Mouse (Mus musculus) left cerebral cortex, adult 18-20 months (tissue): ENCODE data around the gene Phactr3. TPM values are rescaled to one million over a fixed set of nuclear protein-coding genes. Genes with fewer than 3 reads are reported as not detected.

ENCODE experiments used
- DNase-seq, 2 experiments: peaks; one replicate each; pipeline ENCODE4 v3.0.0; 2021 to 2022; ENCODE audit warnings: low spot score in 2 of 2, mixed read lengths in 1 of 2
- total RNA-seq, 2 experiments: library from RNA; stranded (reverse); gene quantifications; 2 replicates each; pipeline ENCODE4 v1.2.3; 2021

Gene Phactr3
- total RNA-seq, 2 experiments from 2014 or later, result 143 to 145 TPM

DNA sequence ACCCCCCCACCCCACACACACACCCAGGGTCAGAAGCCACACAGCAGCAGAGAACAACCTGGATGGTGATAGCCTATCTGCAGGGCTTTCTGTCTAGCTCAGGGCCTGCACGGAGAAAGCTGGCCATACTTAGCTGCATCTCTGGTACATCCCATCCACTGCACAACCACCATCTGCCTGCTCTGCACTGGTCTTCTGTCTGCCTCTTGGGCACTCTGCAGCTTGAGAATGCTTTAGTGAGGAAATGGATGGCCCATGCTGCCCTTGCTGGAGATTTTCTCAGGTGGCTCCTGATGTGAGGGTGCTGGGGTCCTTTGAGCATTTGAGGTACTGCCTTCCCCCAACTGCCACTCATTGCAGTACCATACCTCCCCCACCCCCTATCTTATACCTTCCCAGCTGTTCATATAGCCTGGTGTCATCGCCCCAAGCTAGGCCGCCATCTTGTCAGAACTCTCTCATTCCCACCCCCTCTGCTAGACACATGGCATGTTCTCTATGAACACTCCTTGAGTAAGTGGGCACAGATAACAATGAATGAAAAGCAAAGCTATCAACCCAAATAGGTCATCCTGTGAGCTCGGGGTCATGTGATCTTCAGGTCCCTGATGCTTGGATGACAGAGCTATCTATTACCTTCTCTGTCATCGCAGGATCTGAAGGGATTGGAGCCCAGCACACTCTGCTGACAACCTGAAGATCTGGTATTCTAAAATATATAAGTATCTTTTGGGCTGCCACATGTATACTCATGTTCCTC is 13.0 kb downstream of the Phactr3 start:
- DNase-seq, result peak in 1 of 2 experiments; percentile 1

DNA sequence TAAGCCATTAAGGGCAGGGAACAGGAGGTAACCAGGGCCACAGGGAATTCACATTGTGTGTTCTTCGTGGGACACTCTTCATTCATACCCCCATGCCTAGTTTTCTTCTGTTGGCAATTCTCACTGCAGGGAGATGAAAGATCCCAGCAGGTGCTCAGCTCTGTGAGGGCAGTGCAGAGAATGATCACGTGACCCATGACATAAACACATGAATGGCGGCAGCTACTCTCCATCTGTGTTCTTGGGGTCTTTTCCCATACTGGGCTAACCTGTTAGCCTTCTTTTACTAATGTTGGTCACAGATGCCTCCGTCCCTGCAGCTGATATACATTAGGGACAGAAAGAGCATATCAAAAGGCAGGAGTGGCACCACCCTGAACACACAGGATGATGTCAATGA is 16.9 kb downstream of the Phactr3 start:
- DNase-seq, result no peak

DNA sequence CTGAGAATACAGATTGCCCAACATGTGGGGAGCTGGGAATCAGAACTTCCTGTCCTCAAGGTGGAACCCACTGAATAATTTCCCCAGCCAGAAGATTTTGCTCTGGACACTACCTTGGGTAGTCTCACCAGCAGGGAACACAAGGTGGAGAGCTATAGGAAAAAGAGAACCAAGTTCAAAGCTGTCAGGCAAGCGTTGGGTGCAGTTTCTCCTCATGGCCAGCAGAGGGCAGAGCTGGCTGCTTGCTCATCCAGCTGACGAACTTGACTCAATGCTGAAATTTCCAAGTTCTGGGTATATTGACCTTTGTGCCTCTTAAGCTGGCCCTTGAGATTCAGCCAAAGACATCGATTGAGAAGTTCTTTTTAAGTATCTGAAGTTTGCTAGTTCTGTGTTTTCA is 18.7 kb downstream of the Phactr3 start:
- peak; percentile 66 to 73 for DNase-seq

DNA sequence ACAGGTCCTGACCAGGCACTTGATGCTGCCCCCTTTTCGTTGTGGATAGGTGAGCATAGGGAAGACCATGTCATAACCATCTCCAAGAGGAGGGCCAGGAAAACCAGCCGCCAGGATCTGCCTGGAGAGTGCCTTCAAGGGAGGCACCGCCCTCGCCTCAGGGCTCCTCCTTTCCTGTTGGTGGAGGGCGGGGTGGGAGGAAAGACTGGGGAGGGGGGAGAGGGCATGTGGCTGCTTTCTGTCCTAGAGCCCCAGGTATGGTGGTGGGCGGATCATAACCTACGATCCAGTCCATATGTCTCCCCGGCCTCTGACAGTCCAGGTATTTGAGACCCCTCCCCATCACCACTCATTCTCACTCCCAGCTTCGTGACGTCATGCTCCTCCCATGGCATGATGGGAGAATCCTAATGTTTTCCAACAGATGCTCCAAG is 22.7 kb downstream of the Phactr3 start:
- DNase-seq, result peak; percentile 75 to 82

DNA sequence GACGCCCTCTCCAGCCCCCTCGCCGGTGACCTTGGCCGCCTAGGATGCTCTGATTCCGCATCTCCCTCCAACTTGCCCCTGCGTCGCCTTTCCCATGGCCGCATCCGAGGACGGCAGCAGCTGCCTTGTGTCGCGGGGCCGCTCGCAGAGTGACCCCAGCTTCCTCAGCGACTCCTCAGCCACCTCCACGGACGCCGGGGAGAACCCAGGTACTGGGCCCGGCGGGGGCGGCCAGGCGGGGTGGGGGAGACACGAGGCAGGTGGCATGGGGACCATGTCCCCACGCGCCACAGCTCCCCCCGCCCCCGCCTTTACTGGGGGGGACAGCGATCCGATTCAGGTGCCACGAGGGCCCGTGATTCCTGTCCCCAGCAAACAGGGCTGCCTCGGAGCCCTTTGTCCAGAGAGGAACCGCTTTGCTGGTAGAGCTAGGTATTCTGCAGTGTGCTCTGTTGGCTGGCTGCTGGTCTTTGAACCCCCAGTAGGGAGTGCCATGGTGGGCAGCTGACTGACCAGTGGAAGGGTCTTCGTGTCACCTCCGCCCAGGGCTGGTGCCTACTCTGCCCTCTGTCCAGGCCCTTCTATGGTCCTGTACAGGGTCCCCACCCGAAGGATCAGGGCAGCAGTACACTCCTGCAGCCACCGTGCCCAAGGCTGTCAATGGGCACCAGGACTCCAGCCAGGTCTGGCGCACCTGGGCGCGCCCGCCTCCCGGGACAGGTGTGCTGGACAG is 23.7 kb downstream of the Phactr3 start:
- peak; percentile 45 to 47 for DNase-seq

DNA sequence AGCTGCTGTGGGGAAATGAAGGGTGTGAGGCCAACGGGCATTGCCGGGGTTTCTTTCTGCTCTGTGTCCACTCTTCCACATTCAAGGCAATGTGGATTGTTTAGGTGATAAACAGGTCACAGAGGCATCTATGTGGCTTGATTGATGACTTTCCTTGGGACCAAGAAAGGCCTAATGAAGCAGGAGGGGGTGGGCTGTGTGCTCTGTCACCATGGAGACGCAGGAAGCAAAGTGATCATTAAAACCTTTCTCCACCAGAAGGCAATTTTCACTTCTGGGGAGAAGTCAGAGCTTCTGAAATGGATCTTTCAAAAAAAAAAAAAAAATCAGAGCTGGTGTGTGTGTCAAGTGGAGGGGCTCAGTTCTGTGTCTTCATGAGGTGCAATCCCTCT is 24.2 kb downstream of the Phactr3 start:
- no peak for DNase-seq

DNA sequence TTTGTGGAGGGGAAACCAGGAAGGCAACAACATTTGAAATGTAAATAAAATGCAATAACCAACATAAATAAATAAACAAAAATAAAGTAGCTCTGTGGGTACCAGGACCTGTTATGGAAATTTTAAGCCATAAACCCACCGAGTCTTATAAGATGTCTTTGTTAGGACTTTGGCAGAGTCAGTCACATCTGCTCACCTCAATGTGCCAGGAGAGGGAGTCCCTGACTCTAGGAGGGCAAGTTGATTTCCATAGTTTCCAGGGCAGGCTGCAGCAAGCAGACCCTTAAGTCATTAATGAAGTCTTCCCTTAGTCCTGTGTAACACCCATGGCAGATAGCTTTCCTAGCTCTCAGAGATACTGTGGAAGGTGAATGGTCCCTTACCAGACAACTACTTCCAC is 25.1 kb downstream of the Phactr3 start:
- no peak for DNase-seq

DNA sequence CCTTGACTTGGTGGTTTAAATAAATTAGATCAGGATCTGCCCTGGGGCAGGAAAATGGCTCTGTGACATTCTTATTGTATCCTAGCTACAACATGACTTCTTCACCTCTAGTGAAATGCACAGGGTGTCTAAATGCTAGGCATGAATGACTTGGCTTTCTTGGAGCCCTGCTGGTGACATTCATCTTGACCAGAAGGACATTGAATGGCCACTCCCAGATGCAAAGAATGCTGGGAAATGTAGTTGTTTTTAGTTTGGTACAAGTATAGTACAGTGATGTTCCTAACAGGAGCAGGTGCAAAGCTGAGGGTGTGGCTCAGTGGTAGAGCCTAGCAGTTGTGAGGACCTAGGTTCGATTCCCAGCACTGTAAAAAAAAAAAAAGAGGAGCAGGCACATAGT is 30.5 kb downstream of the Phactr3 start:
- no peak for DNase-seq

DNA sequence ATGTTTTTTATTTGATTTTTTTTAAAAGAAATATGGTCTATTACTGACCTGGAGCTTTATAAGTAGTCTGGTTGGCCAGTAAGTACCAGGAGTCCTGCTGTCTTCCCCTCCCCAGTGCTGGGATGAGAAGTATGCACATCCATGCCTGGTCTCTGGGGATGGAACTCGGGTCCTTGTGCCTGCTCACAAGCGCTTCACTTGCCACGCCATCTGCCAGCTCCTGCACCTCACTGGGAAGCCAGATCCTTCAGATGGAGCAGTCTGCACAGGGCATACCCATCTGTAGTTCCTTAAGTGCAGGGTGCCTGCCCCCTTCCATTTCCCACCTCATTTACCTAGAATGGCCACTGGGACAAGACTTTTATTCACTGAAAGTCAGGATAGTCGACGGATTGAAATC is 31.9 kb downstream of the Phactr3 start:
- DNase-seq, result no peak

DNA sequence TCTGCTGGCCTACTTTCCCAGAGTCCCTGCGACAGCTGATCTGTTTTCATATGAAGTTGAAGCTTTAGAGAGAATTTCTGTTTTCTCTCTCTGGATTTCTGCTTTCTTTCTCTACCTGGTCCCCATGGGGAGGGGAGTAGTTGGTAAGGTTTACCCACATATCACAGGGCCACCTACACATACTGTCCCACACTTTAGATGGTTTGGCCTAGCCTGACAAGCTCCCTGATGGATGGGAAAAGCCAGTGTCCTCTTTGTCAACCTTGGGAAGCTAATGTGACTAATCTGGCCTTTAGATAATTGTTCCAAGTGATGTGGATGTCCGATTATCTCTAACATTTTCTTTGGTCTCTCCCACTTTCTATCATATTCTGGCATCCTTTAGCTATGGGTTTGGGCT is 34.8 kb downstream of the Phactr3 start:
- DNase-seq, result no peak

DNA sequence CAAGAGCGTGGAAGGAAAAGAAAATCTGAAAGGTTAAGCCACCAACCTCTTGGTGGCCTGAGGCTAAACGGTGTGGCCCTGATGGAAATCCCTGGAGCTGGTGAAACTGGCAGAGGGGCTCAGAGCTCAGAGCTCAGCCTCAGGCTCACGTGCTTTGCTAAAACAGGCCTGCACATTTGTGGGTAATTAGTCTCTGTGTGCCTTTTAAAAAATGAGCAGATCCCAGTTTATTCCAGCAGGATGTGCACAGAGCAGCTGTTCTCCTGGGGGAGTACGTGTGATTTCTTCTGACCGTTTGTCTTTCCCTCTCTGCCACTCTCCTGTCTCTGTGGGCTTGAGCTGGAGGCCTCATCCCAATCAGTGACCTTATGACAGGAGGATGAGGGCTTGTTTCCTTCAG is 35.4 kb downstream of the Phactr3 start:
- no peak for DNase-seq

DNA sequence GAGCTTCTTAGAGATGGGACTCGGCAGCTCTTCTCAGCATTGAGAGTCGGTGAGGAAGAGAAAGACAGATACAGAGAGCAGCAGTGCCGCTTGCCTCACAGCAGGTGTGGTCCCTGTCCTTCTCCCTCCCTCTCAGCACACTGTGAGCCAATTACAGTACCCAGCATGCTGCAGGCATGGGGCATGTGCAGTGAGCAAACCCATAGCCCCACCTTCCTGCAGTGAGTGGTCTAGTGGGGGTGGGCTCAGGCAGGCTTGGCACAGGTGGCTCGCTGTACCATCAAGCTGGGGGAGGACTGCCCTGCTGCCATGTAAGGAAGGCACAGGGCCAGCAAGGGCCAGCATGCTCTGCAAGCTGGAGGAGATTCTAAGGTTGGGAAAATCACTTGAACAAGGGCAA is 35.8 kb downstream of the Phactr3 start:
- DNase-seq, result peak in 1 of 2 experiments; percentile 39

DNA sequence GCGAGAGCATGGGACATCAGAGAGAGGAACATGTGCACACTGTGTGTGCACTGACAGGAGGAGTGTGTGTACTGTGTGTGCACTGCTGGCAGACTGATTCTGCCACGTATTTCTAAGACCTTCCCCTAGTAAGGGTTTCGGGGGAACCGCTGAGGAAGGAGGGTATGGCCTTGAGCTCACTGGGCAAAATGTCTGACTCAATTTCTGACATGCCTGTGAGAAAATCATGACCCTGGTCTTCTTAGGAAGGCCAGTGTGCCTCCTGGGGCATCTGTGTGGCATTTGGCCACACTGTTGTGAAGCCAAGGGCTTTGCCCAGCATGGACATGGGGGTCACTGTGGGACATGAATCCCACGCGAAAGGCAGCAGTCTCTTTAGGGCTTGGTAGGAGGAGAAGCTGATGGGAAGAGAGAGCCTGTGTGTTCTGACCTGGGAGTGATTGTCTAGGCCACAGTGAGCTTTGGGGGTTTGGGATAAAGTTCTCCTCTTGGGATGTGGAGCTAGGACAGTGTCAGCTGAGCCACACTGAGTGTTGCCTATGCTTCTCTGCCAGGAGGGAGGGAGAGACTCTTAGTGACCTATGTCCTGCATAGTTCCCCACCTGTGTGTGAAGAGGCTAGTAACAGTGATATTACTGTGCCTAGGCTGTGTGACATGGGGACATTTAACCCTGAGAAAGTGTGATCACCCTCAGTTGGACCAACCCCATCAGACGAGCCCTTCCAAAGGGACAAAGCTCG is 36.6 kb downstream of the Phactr3 start:
- DNase-seq, result no peak

DNA sequence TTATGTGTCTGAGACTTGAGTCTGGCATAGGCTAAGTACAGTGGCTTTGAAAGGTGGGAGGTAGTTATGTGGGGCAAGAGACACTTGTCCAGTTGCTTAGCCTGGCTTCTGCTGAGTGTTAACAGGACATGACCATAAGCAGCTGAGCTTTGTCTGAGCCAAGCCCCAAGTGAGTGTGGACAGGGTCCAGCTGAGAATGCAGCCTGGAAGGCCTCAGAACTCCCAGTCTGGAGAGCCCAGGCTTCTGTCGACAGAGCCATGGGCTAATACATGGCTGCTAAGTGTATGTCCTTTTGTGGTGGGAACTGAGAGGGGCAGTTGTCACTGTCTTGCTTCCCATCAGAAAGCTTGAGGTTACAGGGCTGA is 37.1 kb downstream of the Phactr3 start:
- no peak for DNase-seq

DNA sequence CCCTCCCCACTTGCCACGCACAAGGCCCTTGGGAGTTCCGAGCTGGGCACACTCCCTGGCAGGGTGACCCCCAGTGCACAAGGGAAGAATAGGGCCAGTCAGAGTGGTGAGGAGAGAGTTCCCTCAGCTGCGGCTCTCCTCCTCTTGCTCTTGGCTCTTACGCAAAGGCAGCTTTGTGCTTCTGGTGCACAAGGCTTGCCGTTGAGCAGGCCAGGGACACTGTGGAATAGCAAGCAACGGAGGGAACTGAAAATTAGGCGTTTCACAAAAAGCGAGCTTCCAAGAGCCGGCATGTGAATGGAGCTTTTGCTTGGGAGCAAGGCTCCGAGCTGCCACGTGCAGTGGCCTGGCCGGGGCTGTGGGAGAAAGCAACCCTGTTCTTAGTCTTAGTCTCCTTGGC is 40.2 kb downstream of the Phactr3 start:
- peak; percentile 30 to 56 for DNase-seq

DNA sequence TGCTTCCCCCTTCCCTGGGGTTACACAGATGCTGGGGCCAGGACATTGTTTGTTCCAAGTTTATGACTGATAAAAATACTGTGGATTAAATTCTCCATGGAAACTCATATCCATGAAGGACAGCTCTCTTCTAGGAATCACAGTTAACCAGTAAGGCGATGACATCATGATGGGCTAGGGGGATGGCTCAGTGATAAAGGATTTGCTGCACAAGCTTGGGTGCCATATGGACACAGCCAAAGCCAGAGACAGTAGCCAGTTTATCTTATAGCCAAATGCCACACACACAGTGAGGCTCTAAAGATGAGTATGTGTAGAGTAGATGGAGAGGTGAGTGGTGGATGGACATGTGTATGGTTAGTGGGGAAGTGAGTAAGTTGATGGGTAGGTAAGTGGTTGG is 45.2 kb downstream of the Phactr3 start:
- no peak for DNase-seq

DNA sequence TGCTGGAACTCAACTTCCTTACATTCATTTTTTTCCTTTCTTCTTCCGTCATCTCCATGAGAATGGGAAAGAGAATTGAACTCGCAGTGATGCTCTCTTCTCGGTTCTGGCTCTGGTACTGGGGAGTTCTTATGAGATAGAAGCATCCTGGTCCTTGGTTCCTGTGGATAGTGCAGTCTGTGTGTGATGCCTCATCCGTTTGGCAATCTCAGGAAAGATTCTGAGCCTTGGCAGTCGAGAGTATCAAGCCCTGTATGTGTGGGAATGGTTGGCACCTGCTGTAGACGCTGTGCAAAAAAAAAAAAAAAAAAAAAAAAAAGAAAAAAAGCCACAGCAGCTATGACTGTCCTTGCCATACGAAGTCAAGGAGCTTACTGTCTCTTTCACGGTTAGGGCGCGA is 47.2 kb downstream of the Phactr3 start:
- DNase-seq, result peak in 1 of 2 experiments; percentile 22

DNA sequence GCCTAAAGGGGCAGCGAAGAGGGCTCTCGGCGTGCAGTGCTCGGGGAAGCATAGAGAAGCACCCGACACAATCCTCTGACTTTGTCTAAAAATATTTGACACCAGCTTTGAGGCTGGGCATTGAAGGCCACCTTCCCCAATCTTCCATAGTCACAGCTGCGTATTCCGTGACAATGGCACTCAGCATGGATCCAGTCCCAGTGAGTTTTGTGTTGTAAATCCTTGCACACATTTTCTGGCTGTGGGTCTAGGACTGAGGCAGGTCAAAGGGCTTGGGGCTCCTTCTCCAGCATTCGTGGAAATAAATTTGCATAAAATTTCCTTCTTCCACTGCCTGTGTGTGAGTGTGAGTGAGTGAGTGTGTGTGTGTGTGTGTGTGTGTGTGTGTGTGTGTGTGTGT is 51.2 kb downstream of the Phactr3 start:
- DNase-seq, result no peak

DNA sequence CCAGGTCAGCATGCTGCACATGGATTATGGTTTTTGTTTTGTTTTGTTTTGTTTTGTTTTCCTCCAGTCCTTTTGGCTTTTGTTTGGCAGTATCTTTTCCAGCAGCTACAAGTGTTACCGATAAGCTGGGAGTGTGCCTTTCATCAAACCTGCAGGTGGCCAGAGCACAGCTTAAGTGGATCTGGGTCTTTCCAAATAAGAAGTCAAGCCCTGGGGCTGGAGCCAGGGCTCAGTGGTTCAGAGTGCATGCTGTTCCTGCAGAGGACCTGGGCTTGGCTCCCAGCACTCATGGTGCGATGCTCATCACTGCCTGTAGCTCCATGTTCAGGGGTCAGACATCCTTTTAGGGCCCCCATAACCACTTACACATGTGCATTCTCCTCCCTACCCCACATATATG is 55.2 kb downstream of the Phactr3 start:
- no peak for DNase-seq

DNA sequence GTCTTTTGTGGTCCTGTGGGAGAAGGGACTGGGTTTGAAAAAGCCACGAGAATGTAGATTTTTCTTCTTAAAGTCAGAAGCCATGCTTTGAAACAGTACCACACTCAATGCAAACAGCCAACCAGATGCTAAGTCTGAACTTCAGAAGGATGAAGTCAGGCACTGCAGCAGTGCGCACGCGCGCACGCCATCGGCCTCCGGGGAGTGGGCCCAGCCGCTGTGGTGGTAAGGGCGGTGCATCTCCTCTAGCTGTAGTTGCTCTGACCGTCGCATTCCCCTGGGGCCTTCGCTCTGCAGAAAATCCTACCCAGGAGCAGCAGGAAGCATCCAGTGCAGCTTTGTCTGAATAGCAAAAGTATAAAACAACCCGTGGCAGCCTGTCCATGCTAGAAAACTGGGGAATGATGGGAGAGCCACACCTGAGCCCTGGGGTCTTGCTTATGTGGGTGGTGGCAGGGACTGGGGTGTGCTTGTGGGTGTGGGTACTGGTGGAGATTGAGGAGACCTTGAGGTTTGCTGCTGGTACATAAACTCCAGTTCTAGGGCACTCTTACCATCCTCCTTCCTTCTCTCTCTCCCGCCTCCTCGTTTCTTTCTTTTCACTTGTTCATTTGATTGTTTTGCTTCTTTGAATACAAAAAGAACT is 56.6 kb downstream of the Phactr3 start:
- DNase-seq, result peak; percentile 47 to 49

DNA sequence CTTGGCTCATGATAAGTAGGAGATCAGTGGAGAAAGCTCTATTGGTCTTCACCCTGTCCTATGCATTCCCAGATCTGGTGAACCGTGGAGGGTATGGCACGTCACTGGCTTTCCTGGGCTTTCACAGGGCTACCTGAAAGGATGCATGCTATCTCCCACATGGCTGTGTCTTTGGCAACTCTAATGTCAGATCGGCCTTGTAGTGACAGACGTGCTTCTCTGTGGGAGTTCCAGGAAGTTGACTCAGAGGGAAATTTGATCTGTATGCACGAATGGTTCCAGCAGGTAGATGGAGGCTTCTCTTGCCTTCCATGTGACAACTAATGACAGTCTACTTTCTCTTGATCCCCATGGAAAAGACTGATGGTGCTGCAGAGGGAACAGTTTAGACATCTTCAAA is 65.5 kb downstream of the Phactr3 start:
- DNase-seq, result no peak

DNA sequence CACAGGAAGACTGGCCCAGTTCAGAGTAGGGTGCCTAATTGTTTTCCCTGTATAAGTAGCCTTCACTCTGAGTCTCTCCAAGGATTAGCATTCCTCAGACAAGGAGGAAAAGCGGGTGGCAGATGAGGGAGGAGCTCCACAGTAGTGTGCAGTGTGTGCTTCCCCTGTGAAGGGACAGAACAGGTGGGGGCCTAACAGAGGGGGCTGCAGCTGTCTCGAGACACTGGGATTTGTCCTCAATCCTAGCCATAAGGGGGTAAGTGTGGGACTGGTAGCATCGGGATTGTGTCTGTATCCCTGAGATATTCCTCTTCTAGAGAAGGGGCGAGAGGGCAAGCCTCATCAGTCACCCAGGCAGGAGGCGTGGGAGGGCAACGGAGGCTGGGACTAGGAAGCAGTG is 66.1 kb downstream of the Phactr3 start:
- DNase-seq, result no peak
